Mouse (Mus musculus) neural tube, embryonic 13.5 days (tissue): ENCODE data around the gene Prps1l3. TPM values are rescaled to one million over a fixed set of nuclear protein-coding genes. Genes with fewer than 3 reads are reported as not detected.
A peak's percentile ranks its signal among the peaks of the same experiment; 100 is the strongest.

Source experiments
- ATAC-seq: fragments of 200-750 bp; cut with Nextera tagmentation; 2 replicates; pipeline ENCODE4 v1.8.0; 2017; ENCODE audit warnings: low read depth, mild to moderate bottlenecking, moderate TSS enrichment, moderate library complexity
- H3K27ac ChIP-seq: fragments of 300-500 bp; sonication (generic); replicated peaks from 2 replicates; pipeline ENCODE4 v1.5.1; 2015; ENCODE audit warnings: moderate library complexity, mild to moderate bottlenecking, inconsistent platforms
- H3K27me3 ChIP-seq: fragments of 300-500 bp; sonication (generic); 2 replicates; pipeline ENCODE4 v1.6.1; 2015; ENCODE audit warnings: mild to moderate bottlenecking, inconsistent platforms
- H3K36me3 ChIP-seq: fragments of 300-500 bp; sonication (generic); 2 replicates; pipeline ENCODE4 v1.6.1; 2015; ENCODE audit warnings: mild to moderate bottlenecking, inconsistent platforms
- H3K4me1 ChIP-seq: fragments of 300-500 bp; sonication (generic); replicated peaks from 2 replicates; pipeline ENCODE4 v1.6.1; 2015; ENCODE audit warnings: inconsistent platforms
- H3K4me2 ChIP-seq: fragments of 300-500 bp; sonication (generic); 2 replicates; pipeline ENCODE4 v1.6.1; 2015; ENCODE audit warnings: inconsistent platforms, mild to moderate bottlenecking, moderate library complexity
- H3K4me3 ChIP-seq: fragments of 300-500 bp; sonication (generic); 2 replicates; pipeline ENCODE4 v1.5.1; 2015; ENCODE audit warnings: mild to moderate bottlenecking, inconsistent platforms
- H3K9ac ChIP-seq: fragments of 300-500 bp; sonication (generic); 2 replicates; pipeline ENCODE4 v1.6.1; 2015; ENCODE audit warnings: moderate library complexity, mild to moderate bottlenecking, inconsistent platforms
- H3K9me3 ChIP-seq: fragments of 300-500 bp; sonication (generic); 2 replicates; pipeline ENCODE4 v1.6.1; 2016; ENCODE audit warnings: inconsistent platforms
- WGBS: fragments of 180-500 bp; shearing (Covaris S2); methylation state at CpG from one replicate; pipeline ENCODE4 v1.1.7; 2015; 5-methylcytosine and 5-hydroxymethylcytosine counted together
- polyA plus RNA-seq: library from polyadenylated mRNA; unstranded; fragments of >200 nt; fragmentation: Nextera tagmentation; extraction: Ambion mirVana; gene quantifications from 2 replicates; pipeline ENCODE4 v1.2.1, GENCODE M21; 2015

Prps1l3 gene
- polyA plus RNA-seq: 29.3 and 33.4 TPM in 2 replicates

DNA sequence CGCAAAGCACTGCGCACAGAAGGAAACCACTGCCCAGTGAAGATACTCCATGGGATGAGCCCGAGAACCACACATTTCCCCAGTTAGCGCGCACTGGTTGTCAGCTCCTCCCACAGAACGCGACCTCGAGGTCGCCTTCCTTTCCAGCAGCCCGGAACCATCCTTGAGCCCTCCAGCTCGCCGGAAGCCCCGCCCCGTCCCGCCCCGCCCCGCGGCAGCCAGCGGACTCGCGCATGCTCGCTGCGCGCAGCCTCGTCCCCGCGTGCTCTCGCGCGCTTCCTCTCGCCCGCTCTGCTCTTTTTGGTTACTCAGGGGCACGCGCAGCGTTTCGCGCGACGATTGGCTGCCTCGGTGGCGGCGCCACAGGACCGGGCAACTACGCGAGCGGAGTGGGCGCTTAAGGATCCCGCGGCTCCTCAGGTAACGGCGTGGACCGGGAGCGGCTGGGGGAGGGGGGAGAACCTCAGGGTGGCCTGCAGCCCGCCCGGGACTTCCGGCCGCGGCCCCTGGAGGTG lies at the start of gene Prps1l3, which contains the start of gene Mipol1:
Gene Prps1l3, plus strand, starts transcription at position 221 of the 515 bp plus-strand sequence.
Gene Mipol1, plus strand, starts transcription at position 236 of the 515 bp plus-strand sequence.
- Histone ChIP-seq H3K36me3 (no peaks in the 10 kb centered on the region), H3K27me3 (no peaks in the 10 kb centered on the region), H3K9ac (peak within 1 kb of the TSS; percentile 85), H3K4me3 (peak within 1 kb of the TSS; percentile 71), H3K4me2 (peak within 1 kb of the TSS; percentile 67), H3K4me1 (peaks cover 15% of the 10 kb centered on the region), H3K27ac (peak within 1 kb of the TSS; percentile 84), H3K9me3 (no peaks in the 10 kb centered on the region)
- peak; percentile 98 for ATAC-seq
- WGBS: under 1% methylated on average over 58 of the region's 58 CpGs

DNA sequence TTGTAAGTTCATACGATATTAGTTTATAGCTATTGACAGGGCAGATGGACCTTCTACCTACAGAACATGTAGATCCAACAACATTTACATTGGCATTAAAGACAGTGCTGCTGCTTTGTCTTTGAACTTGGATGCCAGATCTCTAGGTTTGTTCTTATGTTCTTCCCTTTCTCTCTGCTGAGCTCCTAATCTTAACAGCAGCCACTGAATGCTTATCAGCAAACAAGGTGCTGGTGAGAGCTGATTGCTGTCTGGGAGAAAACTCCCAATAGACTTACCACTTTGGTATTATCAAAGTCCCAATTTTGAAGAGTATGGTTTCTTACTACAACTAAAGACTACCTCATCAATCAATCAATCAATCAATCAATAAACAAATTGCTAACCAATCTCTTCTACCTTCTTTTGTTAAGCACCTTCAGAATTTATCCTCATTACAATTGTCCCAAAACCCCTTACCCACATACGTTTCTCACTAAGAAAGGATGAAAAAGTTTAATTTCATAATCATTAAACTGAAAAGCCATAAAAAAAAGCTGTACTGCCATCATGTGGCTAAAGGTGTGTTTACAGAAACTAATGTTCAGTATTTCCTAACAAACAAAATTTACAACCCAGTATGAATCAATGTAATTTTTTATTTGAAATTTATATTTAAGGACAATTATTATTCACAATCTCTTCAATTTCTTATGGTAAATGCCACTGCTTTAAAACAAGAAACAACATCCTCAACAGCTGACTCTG lies 45.6 kb upstream of the Prps1l3 start:
- Histone ChIP-seq H3K4me1 (peaks cover 5% of the 10 kb centered on the region; the same call in 1 of the 2 replicates), H3K4me3 (no peak overlapping the region), H3K4me2 (no peak overlapping the region), H3K9ac (no peak overlapping the region), H3K9me3 (no peaks in the 10 kb centered on the region), H3K27me3 (peaks cover 11% of the 10 kb centered on the region), H3K27ac (no peak overlapping the region), H3K36me3 (no peaks in the 10 kb centered on the region)
- ATAC-seq: no peak
- WGBS: 67% methylated on average over 2 of the region's 2 CpGs

DNA sequence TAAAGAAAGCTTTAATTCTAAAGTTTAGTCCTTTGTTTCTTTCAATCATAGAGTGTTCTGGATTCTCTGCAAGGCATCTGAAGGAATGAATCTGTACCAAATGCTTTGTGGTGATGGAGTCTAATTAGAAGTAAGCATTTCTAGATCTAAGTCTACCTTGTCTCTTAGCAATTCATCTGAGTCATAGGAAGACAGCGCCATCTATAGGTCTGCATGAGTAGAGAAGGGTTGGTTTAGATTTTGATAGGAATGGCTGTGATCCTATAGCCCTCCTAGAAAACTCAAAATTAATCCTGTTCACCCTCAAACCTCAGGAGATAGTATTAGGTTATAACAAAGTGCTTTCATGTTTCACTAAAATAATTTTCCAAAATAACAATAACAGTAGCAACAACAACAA lies 44.7 kb upstream of the Prps1l3 start:
- H3K9ac ChIP-seq: no peak overlapping the region
- no peaks in the 10 kb centered on the region for H3K4me1 ChIP-seq
- peaks cover 11% of the 10 kb centered on the region for H3K27me3 ChIP-seq
- no peaks in the 10 kb centered on the region for H3K36me3 ChIP-seq
- no peak for ATAC-seq
- H3K4me2 ChIP-seq: no peak overlapping the region
- WGBS: 0% methylated on average over 1 of the region's 1 CpGs
- no peak overlapping the region for H3K4me3 ChIP-seq
- H3K9me3 ChIP-seq: no peaks in the 10 kb centered on the region
- no peak overlapping the region for H3K27ac ChIP-seq

DNA sequence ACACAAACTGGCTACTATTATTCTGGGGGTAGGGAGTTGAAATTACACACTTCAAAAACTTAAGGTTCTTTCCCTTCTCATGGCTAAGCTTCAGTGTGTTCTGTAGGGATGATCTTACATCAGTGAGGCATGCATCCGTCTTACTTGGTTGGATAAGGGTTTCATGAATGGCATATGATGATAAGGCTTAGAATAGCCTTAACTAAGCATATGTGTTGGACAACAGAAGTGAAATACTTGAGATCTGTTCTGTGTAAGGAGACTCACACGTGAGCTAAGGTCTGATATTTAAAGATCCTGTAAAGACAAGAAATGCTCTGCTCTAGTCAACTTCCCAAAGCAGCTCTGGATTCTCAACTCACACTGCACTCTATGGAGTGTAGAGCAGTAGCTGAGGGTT lies 44.1 kb upstream of the Prps1l3 start:
- Histone ChIP-seq H3K4me3 (no peak overlapping the region), H3K36me3 (no peaks in the 10 kb centered on the region), H3K4me2 (no peak overlapping the region), H3K9me3 (no peaks in the 10 kb centered on the region), H3K9ac (no peak overlapping the region), H3K4me1 (no peaks in the 10 kb centered on the region), H3K27ac (no peak overlapping the region), H3K27me3 (peaks cover 11% of the 10 kb centered on the region)
- ATAC-seq: no peak
- 77% methylated on average over 2 of the region's 2 CpGs for WGBS

DNA sequence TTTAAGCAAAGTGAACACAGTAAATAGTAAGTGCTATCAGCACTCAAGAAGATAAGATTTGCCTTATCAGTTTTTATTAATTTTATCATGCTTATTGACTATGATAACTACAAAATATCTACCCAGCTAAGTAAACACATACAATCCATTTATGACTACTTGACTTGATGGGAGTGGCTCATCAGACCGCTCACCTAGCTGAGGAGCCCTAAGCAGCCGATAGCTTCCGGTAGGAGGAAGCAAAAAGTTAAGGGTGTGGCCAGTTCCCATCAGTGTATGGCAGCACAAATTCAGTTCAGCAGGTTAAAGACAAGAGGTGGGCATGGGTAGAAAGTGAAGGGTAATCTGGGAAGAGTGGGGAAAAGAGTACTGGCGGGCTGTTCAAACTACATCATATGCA lies 43.2 kb upstream of the Prps1l3 start:
- WGBS: 92% methylated on average over 4 of the region's 4 CpGs
- Histone ChIP-seq H3K27ac (no peak overlapping the region), H3K27me3 (peaks cover 11% of the 10 kb centered on the region), H3K9me3 (no peaks in the 10 kb centered on the region), H3K4me1 (no peaks in the 10 kb centered on the region), H3K4me3 (no peak overlapping the region), H3K4me2 (no peak overlapping the region), H3K9ac (no peak overlapping the region), H3K36me3 (no peaks in the 10 kb centered on the region)
- no peak for ATAC-seq

DNA sequence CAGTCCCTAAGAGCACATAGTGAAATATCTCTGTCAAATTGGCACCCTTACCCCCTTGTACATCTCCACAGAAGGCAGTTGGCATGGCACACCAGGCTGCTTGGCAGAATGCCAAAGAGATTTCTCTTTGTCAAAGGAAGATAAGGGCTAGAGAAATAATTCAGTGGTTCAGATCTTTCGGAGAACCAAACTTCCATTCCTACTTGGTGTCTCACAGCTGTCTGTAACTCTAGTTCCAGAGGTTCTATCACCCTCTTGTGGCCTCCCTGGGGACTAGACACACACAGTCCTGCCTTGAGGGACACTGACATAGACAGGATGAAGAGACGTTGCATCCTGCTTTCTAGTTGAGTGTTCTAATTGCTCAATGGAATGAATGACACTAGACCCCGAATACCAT lies 35.6 kb upstream of the Prps1l3 start:
- Histone ChIP-seq H3K4me2 (no peak overlapping the region), H3K27ac (no peak overlapping the region), H3K4me1 (peaks cover 12% of the 10 kb centered on the region), H3K36me3 (no peaks in the 10 kb centered on the region), H3K4me3 (no peak overlapping the region), H3K9ac (no peak overlapping the region), H3K27me3 (peaks cover 31% of the 10 kb centered on the region), H3K9me3 (no peaks in the 10 kb centered on the region)
- no peak for ATAC-seq
- 22% methylated on average over 3 of the region's 3 CpGs for WGBS

DNA sequence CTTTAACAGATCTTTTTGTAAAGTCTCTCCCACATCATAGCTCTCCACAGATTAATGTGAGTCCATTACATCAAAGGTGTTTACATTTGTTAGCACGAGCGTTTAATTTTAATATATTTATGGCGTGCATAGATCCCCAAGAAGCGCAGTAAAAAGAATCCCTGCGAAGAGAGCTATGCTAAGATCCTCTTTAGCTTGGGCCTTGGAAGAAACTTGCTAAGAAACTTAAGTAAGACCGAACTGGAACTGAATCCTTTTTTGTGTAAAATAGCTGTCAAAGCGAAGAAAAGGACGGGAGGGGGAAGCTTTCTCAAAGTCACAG lies 34.0 kb upstream of the Prps1l3 start:
- Histone ChIP-seq H3K4me1 (peaks cover 12% of the 10 kb centered on the region), H3K9me3 (no peaks in the 10 kb centered on the region), H3K4me2 (peak overlapping the region; percentile 86), H3K27me3 (peaks cover 31% of the 10 kb centered on the region), H3K27ac (no peak overlapping the region), H3K9ac (peak overlapping the region; percentile 56; the same call in 1 of the 2 replicates), H3K4me3 (peak overlapping the region; percentile 47), H3K36me3 (no peaks in the 10 kb centered on the region)
- no peak for ATAC-seq
- 7% methylated on average over 8 of the region's 8 CpGs for WGBS

DNA sequence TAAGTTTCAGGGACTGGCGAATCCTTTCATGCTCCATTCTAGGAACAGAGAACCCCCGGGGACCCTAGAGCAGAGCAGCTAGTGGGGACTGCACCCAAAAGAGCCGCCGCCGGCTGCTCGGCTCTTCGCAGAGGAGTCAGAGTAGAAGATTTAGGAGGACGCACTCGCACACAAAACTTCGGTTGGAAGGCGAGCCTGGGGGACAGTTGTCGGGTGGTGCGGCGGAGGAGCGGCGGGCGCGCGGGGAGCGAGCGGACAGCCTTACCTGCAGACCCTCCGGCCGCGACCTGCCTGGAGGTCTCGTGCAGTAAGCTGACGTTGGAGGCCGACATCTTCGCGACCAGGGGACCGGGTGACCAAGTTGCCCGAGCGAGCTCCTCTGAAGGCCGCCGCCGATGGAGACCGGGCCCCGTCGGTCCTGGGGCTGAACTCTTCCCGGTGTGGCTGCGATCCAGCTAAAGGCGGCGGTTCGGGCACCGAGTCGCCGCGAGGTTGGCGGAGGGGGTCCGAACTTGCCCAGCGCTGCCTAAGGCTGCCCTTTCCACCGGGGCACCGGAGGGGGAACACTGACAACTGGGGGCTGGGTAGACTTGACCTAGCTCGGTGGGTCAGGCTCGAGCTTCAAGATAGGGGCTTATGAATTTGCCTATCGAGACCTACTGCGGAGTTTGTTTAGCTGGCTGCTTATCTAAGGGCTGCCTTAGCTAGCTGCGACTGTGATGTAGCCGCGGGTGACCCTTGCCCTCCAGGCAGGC lies 33.4 kb upstream of the Prps1l3 start:
- H3K27me3 ChIP-seq: peaks cover 31% of the 10 kb centered on the region
- H3K9ac ChIP-seq: peak overlapping the region; percentile 56
- 1% methylated on average over 59 of the region's 59 CpGs for WGBS
- peaks cover 12% of the 10 kb centered on the region for H3K4me1 ChIP-seq
- peak overlapping the region; percentile 47 for H3K4me3 ChIP-seq
- no peaks in the 10 kb centered on the region for H3K36me3 ChIP-seq
- peak; percentile 59 for ATAC-seq
- H3K27ac ChIP-seq: no peak overlapping the region
- peak overlapping the region; percentile 86 for H3K4me2 ChIP-seq
- H3K9me3 ChIP-seq: no peaks in the 10 kb centered on the region

DNA sequence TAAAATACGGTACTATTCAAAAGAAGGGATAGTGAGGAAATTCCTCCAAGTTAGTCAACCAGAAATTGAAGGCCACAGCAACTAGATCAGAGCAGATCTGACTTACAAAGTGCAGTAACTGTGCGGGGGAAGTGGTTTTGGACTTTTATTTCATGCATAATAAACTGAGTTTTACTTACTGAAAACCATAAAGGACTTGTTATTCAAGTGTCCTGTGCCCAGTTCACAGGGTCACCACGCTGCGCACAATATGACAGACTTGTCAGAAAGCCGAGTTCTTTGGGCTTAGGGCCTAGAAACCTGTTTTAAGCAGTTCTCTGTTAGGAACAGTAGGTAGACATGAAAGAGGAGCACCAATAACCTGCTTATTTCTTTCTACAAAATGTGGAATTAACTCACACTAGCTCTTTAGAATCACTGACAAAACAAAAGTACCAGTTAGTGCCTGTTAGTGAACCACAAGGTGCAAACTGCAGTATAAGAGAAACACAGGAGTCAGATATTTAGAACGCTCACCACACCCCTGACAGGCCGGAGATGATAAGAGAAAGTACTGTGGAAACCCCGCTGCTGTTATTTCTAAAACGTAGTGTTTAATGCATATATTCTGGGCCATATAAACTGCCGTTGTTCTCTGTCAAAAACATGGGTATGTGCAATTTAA lies 32.7 kb upstream of the Prps1l3 start, which contains the start of gene Slc25a21:
Gene Slc25a21, minus strand, starts transcription at position 110 of the 664 bp plus-strand sequence.
- Histone ChIP-seq H3K36me3 (no peaks in the 10 kb centered on the region), H3K4me2 (peak within 1 kb of the TSS; percentile 86), H3K27me3 (peaks cover 31% of the 10 kb centered on the region), H3K4me3 (peak within 1 kb of the TSS; percentile 47), H3K4me1 (peaks cover 12% of the 10 kb centered on the region), H3K9ac (peak within 1 kb of the TSS; percentile 56), H3K9me3 (no peaks in the 10 kb centered on the region), H3K27ac (no peak within 1 kb of the TSS)
- no peak for ATAC-seq
- WGBS: 54% methylated on average over 10 of the region's 10 CpGs

DNA sequence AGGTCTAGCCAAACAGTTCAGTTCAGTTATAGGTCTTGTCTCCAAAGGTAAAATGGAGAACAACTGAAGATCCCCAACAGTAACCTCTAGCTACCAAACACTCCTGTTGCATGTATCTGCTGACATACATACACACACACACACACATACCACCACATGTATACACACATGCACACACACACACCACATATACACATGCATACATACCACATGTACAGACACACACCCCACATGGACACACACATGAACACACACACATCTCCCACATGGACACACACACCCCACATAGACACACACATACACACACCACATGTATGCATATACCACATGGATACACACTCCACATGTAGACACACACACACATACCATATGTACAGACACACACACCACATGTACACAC lies 31.9 kb upstream of the Prps1l3 start:
- no peak for ATAC-seq

DNA sequence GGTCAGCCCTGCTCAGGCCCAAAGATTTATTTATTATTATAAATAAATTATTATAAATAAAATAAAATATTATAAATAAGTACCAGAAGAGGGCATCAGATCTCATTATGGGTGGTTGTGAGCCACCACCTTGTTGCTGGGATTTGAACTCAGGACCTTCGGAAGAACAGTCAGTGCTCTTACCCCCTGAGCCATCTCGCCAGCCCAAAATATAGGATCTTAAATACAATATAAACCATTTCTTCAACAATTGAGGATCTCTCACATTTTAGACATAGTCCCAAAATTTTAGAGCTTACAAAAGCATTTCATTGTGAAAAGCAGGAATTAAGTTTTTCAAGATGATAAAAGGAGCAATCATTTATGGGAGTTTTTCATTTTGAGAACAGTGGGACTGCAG lies 30.8 kb upstream of the Prps1l3 start:
- H3K36me3 ChIP-seq: no peaks in the 10 kb centered on the region
- 95% methylated on average over 2 of the region's 2 CpGs for WGBS
- no peak for ATAC-seq

More for the DNA sequence above, 31.9 kb upstream of the Prps1l3 start:
- Histone ChIP-seq H3K9ac (no peak overlapping the region), H3K36me3 (no peaks in the 10 kb centered on the region), H3K4me3 (no peak overlapping the region), H3K27ac (no peak overlapping the region), H3K4me1 (peaks cover 12% of the 10 kb centered on the region), H3K9me3 (no peaks in the 10 kb centered on the region), H3K27me3 (peaks cover 31% of the 10 kb centered on the region), H3K4me2 (no peak overlapping the region)

DNA sequence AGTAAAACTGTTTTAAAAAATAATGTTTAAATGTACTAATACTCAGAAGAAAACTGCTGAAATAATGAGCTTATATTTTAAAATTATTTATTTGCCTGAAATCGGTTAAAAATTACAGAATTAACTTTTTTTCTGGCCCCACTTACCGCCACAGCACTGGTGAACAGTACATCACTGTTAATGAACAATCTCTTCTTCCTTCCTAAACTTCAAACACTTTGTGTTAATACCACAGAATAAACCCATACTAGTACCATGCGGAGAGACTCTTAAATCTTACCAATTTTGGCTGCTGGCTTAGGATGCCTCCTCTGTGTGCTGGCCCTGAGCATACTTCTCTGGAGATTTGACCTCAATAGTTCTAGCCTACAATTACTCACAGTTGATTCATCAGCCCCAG lies 28.3 kb upstream of the Prps1l3 start:
- H3K27ac ChIP-seq: no peak overlapping the region
- no peak overlapping the region for H3K4me2 ChIP-seq
- peaks cover 17% of the 10 kb centered on the region for H3K27me3 ChIP-seq
- H3K9ac ChIP-seq: no peak overlapping the region
- ATAC-seq: no peak
- no peaks in the 10 kb centered on the region for H3K9me3 ChIP-seq
- peaks cover 4% of the 10 kb centered on the region for H3K4me1 ChIP-seq
- no peak overlapping the region for H3K4me3 ChIP-seq
- H3K36me3 ChIP-seq: no peaks in the 10 kb centered on the region
- 91% methylated on average over 3 of the region's 3 CpGs for WGBS

More for the DNA sequence above, 30.8 kb upstream of the Prps1l3 start:
- Histone ChIP-seq H3K4me1 (peaks cover 12% of the 10 kb centered on the region), H3K4me3 (no peak overlapping the region), H3K4me2 (no peak overlapping the region), H3K9ac (no peak overlapping the region), H3K9me3 (no peaks in the 10 kb centered on the region), H3K27ac (no peak overlapping the region), H3K27me3 (peaks cover 30% of the 10 kb centered on the region)
